Mouse (Mus musculus): ENCODE results near the gene Glt8d2. TPM values are rescaled to one million over a fixed set of nuclear protein-coding genes. Genes with fewer than 3 reads are reported as not detected.

Glt8d2 gene
- total RNA-seq (2015) = 0.18 TPM in 1 of 2 replicates, not detected in the other
- total RNA-seq (2017) = 1.0 TPM in 1 of 2 replicates, not detected in the other

DNA sequence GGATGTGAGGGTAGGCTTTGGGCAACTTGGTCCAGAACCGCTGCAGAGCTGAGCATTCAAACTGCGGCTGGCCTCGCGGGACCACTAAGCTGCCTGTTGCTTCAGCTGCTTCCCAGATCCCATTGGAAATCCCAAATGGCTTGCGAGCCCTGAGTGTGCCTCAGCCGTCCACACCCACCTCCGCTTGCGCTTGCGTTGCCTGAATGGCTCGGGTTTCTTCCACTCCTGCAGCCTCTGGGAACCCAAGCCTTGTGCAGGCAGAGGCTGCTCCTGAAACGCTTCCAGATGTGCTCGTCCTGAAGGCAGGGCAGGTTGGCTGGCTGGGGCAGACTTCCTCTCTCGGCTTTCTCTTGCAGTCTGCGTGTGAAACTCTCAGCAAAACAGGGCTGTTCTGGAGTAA is at the start of gene Glt8d2:
Glt8d2 (minus strand) TSS at position 157 of the 400 bp plus-strand sequence.
- ATAC-seq (ENCODE audit: poor library complexity, severe bottlenecking) = peak; percentile 55

DNA sequence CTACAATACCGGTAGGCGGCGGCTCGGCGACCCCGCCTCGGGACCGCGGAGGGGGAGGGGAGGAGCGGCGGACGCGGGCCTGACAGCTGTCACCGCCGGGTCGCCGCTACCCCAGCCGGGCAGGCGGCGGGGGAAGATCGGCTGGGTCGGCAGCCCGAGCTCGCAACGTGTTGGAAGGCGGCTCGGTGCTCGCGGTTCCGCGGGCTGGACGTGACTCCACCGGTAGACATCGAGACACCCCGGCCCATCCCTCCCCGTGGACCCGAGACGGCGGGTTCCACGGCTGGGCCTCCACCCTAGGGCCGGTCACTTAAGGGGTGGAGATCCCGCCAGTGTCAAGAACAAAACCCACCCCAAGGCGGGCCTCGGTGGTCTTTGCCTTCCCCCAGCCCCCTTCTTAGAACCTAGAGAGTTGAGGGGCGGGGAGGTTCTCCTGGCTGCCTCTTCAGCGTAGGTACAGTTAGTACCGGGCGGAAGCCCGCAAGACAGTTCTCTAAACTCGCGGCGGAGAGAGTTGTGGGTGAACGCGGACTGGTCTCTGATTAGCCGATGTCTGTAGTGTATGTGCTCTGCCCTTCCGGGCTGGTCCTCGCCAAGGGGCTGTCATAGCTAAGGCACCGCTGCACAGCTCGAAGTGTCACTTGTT is 9.0 kb upstream of the Glt8d2 start:
- ATAC-seq (ENCODE audit: poor library complexity, severe bottlenecking) = peak; percentile 38

DNA sequence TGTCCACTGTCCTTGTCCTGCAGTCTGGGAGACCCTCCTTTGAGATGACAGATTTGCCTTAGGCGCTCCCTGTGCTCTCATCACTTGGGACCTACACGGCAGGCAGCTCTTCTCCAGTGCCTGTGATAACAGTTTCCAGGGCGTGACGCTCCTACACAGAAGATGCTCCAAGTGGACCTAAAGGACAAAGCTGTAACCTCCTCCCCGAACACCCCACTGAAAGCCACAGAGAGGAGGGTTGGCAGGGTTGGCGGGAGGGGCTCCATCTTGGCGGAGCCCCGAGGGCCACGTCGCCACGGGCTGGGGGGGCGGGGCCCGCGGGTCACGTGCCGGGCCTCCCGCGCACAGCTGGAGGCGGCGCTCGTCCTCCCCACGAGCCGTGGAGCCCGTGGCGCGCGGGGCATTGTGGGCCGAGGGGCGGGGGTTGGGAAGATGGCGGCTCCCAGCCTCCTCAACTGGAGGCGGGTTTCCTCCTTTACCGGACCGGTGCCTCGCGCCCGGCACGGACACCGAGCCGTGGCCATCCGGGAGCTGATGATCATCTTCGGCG is 8.3 kb upstream of the Glt8d2 start:
- peak; percentile 74 for ATAC-seq (ENCODE audit: poor library complexity, severe bottlenecking)

DNA sequence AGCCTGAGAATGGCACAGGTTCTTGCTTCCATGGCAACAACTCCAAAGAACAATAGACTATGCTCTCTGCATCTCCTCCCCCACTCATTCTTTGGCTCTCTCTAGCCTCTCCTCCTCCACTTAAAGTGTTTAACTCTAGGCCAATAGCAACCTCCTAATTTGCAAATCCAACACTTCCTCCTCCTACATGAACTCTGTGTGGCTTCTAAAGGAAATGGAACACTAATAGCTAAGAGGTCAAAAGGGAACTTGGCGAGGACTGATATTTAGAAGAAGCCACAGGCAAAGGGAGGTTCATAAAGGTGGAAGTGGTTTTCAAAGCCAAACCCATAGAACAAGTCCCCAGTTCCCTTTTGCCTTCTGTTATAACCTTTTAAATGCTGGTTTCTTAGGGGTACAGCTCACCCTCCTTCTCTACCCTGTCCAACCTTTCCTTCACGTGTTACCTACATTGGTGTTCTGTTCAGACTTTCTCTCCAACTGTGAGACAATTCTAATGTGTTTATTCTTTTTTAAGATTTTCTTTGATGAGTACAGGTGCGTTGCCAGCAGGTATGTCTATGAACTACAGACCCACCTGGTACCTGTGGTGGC is 7.0 kb upstream of the Glt8d2 start:
- peak; percentile 78 for ATAC-seq (ENCODE audit: poor library complexity, severe bottlenecking)

DNA sequence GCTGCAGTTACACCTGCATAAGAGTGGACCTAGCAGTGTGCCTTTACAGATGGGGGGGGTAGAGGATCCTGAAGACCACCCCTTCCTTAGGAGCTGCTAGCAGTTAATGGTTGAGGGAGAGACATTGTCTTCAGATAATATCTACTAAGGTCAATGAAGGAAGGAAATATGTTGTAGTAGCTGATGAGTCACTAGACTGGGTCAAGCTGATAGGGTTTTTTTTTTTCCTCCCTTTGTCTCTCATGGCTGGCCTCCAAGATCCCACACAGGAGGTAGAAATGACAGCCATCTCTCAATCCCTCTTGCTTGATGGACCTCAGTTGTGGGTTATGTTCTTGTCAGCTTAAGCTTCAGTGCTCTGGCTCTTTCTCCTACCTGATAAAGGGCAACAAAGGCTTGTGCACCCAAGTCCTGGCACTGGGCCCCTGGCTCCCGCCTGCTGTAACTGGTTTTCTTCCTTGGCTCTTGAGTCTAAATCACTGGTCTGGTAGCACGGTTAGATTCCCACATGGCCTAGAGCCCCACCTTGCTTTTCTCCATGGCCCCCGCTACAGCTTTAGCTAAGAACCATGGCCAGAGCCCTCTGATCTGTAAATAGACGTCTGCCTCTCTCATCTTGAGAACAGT is 6.1 kb upstream of the Glt8d2 start:
- ATAC-seq (ENCODE audit: poor library complexity, severe bottlenecking) = no peak

DNA sequence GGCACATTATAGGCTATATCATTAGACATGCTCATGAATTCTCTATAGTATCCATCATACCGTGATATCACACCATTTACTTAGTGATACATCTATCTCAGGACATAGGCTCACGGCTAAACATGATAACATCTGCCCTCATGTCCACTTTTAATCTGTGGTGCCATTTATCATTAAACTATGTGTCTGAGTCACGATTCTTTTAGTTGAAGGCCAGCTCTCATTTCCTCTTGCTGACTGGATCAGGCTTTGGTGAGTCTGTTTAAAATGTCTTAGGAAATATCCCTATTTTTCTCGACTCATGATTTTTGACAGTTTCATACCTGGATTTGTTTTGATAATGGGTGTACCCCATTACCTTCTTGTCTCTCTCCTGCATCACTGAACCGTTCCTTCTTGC is 5.5 kb upstream of the Glt8d2 start, which contains the start of gene Hcfc2:
Hcfc2 (plus strand) TSS at position 205 of the 400 bp plus-strand sequence.
- no peak for ATAC-seq (ENCODE audit: poor library complexity, severe bottlenecking)

DNA sequence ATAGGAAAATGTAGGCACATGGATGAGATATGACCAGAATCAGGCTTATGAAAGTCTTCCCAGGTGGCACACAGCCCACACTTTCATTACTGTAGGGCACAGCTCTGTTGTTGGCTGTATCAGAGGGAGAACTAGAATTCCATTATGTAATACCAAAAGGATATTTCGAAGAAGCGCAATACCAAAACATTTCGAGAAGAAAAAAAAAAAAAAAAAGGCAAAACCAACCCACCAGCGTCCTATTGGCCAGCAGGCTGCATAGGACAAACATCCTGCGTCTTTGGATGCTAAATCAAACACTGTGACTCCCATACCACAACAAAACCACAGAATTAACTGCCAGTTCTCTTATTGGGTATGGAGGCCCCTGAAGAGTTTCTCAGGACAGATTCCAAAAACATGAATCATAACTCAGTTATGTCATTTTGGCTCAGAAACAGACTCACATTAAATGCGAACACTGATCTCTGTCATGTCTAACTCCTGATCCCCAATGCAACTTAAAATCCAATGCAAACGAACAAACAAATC is 704 bp downstream of the Glt8d2 start:
- 0 out of 2 replicates have a peak, but pooled peaks have one; percentile 36 for ATAC-seq (ENCODE audit: poor library complexity, severe bottlenecking)

DNA sequence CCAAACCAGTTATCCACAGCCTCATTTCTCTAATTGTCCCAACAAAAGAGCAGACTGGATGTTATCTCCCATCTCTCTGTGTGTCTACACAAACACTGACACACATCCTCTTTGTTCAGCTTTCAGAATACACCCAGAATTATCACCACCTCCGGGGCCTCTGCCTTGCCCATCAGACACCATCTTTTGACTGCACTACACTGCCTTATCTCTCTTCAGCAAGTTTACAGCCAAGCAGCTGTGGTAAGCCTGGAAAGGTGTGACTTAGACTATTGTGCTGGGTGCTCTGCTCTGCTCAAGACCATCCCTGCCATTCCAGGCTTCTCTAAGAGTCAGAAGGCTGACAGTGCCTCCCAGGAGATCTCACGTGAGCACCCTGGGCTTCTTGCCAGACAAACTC is 5.0 kb downstream of the Glt8d2 start:
- ATAC-seq (ENCODE audit: poor library complexity, severe bottlenecking) = no peak

DNA sequence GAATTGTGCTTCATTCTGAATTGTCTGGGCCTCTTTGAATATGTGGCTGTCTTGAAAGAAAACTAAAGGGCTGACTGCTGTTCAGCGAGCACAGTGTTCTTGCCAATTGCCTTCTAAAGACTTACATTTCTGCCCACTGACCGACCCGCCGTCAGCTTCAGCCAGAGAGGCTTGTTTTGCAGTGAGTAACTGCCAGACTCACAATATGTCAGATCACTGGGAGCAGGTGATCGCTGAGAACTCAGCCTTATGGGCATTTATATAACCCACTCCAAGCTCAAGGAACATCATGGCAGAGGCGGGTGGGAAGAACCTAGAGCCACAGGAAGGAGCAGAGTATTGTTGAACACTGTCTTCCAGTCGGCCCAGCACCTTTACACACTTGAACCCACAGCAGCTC is 8.8 kb downstream of the Glt8d2 start:
- no peak for ATAC-seq (ENCODE audit: poor library complexity, severe bottlenecking)

DNA sequence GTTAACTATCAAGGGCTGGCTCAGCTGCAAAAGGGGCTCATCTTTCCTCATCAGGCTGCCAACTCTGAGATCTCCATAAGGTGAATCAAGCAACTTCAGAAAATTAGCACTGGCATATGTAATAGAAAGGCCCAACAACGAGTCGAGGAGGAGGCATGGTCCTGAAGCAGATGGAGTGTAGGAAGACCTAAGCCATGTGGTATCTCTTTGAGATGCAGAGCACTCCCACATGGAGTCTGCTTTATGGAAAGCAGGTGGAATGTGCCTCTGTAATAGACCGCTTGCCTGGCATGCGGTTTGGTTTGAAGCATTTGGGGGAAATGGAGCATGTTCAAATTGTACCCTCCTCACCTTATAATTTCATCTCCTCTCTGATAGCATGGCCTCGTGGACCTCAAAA is 9.7 kb downstream of the Glt8d2 start:
- no peak for ATAC-seq (ENCODE audit: poor library complexity, severe bottlenecking)

DNA sequence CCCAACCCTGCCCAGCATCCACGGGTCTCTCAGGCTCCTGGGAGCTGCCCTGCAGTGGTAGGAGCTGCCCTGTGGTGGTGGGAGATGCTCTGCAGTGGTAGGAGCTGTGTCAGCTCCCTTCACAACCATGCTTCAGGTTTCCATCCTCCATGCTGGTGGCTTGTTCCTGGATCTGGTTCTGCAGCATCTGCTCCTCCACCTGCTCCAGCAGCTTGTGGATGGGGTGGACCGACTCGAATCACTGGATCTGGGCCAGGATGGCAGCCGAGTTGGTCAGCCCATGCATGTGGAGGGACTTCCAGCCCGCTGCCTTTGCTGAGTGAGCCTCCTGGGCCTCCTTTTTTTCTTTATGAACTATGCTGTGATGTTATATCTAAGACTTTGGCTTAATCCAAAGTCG is 13.5 kb downstream of the Glt8d2 start:
- no peak for ATAC-seq (ENCODE audit: poor library complexity, severe bottlenecking)

DNA sequence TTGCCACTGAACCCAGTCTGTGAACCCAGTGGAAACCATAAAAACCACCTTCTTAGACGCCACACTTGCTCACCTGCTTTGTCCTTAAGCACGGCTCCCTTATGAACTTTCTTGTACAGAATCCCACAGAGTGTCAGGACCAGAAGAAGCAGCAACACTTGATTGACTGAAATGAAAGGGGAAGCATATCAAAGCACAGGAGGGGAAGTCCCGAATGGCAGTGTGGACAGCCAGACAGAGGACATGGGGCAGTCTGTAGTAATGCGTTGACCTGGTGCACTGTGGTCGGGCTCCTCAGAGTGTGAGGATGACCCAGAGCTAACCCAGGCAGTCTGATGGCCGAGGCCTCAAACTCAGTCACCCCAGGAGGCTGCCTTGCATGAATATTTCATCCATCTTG is 20.2 kb downstream of the Glt8d2 start:
- ATAC-seq (ENCODE audit: poor library complexity, severe bottlenecking) = peak; percentile 78

DNA sequence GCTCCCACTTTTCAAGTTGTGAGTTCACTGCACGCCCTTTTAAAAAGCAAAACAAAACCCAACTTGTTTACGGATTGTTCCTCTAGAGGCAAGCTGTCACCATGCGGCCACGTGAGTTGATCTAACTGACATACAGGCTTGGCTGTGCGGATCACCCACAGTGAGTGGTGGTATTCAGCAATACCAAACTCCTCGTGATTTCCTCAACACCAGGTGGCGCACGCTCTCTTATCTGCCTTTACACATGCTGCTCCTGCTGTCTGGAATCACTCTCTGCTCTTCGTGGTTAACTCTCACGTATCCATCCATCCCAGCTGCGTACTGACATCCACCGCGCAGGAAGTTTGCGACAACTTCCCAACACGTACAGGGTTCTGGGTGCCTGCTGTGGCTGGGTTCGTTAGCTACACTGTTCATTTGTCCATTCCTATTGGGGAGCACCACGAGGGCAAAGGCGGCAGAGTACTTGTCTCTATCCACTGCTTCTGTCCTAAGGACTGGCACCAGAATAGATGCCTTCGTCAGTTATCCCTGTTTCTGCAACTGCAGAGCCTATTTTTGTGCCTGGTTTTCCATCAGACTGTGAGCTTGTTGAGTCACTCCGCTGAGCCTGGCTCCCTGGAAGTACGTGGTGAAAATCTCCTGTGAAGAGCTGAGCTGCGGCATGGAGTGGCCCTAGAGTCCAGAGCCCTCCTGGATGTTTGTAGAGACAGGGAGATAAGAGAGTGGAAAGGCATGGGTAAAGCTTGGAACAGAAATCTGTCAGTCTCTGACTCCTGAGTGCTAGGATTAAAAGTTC is 23.8 kb downstream of the Glt8d2 start:
- peak; percentile 79 for ATAC-seq (ENCODE audit: poor library complexity, severe bottlenecking)

DNA sequence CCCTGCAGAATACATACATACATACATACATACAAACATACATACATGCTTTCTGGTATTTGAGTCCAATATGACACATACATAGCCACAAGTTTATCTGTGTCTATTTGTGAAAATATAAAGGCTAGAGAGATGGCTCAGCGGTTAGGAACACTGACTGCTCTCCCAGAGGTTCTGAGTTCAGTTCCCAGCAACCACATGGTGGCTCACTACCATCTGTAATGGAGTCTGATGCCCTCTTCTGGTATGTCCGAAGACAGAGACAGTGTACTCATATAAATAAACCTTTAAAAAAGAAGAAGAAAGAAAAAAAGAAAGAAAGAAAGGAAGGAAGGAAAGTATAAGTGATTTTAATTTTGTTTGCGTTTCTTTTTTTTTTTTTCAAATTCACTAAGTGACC is 24.5 kb downstream of the Glt8d2 start:
- no peak for ATAC-seq (ENCODE audit: poor library complexity, severe bottlenecking)

DNA sequence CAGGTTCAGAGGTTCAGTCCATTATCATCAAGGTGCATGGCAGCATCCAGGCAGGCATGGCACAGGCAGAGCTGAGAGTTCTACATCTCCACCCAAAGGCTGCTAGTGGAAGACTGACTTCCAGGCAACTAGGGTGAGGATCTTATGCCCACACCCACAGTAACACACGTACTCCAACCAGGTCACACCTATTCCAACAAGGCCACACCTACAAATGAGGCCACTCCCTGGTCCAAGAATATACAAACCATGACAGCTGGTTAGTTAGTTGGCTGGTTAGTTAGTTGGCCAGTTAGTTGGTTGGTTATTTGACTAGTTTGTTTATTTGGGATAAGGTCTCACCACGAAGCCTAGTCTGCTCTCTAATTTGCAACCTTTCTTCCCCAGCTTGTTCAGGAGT is 27.2 kb downstream of the Glt8d2 start:
- no peak for ATAC-seq (ENCODE audit: poor library complexity, severe bottlenecking)

DNA sequence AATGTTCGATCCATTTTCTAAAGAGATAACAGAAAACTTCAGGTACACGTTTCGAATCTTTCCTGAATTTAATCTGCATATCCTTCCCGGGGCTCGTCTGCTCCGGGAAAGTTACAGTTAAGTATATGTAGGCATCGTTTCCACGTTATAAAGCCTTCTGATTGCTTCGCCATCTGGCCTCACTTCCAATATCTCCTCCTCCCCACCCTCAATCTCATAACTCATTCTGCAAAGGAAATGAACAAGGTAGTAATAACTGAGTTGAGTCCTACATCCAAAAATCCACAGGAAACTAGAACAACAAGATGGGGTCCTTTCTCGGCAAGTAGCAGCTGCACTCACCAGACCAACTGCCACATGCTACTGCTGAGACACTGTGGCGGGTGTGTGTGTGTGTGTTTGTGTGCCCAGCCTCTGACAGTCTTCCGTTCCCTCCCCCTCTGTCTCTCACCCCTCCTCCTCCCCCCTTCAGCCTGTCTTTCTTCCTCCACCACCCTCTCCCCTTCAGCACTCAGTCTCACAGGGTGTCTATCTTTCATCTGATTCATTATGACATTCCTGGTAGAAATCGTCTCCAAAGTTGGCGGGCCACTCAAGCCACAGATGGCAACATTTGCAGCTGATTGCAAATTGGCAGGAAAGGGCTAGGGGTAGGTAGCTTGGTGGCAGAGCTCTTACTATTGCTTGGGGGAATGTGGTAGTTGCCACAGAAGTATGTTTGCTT is 28.0 kb downstream of the Glt8d2 start:
- ATAC-seq (ENCODE audit: poor library complexity, severe bottlenecking) = peak; percentile 53

DNA sequence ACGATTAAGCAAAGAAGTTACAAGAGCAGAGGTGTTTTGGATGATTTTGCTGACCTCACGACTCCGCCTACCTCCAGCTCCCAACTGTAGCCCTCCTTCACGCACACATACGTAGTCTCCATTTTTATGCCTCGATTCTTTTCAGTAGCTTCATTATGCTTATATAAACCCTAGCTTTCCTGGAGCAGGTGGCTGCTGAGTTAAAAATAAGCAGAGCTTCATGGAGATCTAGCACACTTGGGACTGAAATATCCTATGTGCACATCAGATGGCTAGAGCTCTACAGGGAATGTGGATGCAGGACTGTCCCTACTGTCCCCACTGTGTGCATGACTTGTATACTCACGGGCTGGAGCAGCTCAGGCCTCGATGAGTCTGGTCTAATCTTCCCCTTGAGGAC is 28.6 kb downstream of the Glt8d2 start:
- peak; percentile 17 for ATAC-seq (ENCODE audit: poor library complexity, severe bottlenecking)

DNA sequence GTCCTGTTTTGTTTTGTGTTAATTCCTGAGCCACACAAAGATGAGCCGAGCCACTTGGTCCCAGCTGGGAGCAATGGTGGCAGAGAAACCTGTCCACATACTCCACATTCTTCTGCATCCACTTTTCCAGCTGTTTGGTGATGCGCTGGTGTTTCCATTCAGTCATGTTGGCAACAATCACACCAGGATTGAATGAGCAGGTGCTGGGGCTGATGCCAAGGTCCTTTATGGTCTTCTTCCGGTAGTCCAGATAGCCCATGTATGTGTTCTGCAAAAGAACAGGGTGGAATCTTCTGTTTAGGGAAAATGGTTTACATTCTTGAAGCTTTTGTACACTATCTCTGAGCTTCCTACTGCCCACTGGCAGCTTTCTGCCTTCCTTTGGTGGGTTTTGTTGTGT is 35.9 kb downstream of the Glt8d2 start:
- ATAC-seq (ENCODE audit: poor library complexity, severe bottlenecking) = no peak

DNA sequence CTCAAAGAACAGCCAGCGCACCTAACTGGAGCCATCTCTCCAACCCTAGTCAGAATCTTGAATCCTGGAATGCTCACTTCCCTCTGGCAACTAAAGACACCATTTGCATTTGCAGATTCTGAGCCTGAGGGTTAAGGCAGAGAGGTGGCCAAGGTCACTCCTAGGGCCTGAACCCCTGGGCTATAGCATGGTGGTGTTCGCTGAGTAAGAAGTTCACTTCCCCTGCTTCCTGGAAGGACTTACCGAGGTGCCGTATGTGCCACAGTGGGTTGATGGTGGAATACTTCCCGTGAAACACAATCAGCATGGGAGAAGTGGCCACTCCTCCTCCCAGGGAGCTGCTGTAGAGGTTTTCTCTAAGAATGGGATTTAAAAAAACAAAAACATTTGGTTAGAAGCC is 37.8 kb downstream of the Glt8d2 start:
- no peak for ATAC-seq (ENCODE audit: poor library complexity, severe bottlenecking)

DNA sequence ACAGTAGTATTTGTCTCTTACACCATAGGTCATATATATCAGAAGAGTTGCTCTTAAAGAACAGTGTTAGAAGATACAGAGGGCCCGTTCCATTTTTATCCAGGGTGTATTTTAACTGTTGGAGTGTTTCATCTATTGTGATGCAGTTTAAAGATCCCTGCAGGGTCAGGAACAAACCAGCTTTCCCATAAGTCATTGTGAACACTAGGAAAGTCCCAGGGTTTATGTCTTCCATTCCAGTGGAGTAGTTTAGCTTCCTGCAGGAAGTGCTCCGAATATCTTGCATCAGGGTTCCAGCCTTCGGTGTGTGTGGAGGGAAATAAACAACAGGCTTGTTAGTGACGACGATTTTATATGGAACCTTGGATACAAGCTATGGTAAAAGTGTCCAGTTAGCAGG is 39.2 kb downstream of the Glt8d2 start:
- ATAC-seq (ENCODE audit: poor library complexity, severe bottlenecking) = no peak

Measured in megakaryocyte, adult 5-6 weeks (primary cell).